Mouse (Mus musculus) ovary, postnatal 10 days (tissue): ENCODE data around the gene Arntl.

Experiments used
- DNase-seq: peaks from one replicate; pipeline ENCODE4 v3.0.0; 2022; ENCODE audit warnings: low spot score

The Arntl gene

GRCm38 (mm10) chr7:113208388-113208753 lies 1.1 kb downstream of the Arntl start:
- DNase-seq, result no peak

DNA sequence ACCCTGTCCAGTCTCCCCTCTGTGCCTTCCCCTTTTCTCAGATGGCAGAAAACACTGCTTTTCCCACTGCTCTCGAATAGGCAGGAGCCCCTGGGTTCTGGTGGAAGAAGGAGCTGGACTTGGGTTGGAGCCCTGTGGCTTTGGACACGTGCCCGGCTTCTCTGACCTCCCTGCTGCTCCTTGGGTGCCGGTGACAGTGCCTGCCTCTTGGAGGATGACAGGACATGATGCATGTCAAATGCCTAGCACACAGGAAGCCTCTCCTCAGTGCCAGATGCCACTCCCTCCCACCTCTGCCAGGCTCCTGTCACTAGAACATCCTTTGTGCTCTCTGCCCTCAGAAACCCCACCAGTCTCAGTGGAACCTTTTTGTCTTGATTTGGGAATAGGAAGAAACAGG lies 3.2 kb downstream of the Arntl start:
- no peak for DNase-seq

DNA sequence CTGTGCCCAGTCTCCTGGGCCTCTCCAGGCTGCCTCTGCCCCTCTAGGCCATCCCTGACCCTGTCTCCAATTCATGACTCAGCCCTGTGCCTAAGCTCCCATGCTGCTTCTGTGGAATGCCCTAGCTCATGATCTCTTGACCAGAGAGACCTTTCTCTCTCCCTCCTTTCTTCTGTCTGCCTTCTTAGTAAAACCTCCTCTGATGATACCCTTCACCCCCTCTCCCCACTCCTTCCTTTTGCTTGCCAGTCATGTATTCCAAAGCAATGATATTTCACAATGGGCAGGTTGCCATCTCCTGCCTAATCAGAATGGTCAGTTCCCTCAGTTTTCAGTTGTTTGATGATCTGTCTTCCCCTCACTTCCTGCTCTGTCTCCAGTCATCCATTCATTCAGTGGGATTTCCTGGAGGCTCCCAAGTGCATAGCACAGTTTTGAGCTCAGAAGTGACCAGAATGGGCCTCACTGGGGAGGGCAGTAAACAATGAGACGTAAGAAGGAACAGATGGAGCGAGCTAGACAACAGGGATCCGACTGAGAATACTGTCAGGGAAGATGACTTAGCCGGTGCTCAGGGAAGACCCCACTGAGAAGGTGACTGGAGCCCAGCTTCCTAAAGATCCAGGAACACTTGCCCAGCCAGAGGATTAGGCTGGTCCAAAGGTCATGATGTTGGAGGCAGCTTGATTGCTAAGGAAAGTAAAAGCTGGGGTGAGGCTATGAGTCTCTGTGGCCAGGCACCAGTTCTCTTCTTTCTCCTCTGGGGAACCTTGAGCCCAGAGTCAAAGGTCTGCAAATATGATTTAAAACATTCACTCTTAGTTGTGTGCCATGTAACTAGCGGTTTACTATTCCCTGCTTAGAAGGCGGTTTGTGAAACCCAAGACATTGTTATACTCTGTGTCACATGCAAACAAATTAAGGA lies 7.2 kb downstream of the Arntl start:
- no peak for DNase-seq

DNA sequence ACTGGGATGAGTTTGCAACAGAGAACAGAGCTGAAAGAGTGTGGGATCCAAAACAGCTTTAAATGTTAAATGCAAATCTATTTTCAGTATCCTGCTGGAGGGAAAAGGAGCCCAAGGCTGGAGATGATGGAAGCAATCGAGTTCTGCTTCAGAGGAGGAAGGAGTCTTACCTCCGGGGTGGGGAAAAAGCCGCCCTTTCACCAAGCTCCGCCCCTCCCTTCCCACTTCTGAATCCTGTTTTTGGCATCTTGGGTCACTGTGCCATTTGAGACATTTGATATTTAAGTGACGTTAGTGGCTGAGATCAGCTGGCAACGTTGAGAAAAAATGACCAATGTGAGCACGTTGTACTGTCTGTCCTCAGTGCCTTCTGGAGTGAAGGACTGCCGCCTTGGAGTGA lies 8.9 kb downstream of the Arntl start:
- no peak for DNase-seq

DNA sequence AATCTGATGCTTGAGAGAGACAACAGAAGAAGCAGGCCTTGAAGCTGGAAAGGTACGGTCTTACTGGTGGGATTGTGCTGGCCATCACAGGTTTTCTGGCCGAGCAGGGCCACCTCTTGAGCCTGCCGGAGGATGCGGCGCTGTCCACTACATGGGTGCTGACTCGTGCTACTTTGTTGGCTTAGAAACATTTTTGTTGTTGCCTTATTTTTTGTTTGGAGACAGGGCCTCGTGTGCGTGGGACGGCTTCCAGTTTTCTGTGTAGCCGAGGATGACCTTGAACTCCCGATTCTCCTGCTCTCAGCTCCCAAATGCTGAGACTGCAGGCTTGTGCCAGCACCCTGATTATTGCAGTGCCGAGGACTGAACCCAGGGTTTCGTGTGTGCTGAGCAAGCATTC lies 12.2 kb downstream of the Arntl start:
- DNase-seq, result no peak

GRCm38 (mm10) chr7:113219864-113220263 lies 12.6 kb downstream of the Arntl start:
- DNase-seq, result no peak

GRCm38 (mm10) chr7:113220691-113221238 lies 13.5 kb downstream of the Arntl start:
- no peak for DNase-seq

- DNase-seq, result no peak
Observed at GRCm38 (mm10) chr7:113222821-113223220, 15.6 kb downstream of the Arntl start.

DNA sequence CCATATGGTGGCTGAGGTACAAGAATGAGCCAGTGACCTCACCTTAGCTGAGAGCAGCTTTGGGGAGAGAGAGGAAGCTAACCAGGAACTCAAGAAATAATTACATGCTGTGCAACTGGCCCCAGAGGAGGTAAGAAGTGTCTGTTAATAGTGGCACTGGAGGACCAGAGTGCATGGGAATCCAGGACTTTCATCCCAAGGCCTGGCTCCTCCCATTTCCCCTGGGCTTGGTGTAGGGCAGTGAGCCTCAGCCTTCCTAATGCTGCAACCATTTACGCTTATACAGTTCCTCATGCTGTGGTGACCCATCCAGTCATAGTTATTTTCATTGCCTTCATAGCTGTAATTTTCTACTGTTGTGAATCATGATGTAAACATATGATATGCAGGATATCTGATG lies 17.4 kb downstream of the Arntl start:
- no peak for DNase-seq

- DNase-seq, result no peak
Observed at GRCm38 (mm10) chr7:113228498-113228897, 21.2 kb downstream of the Arntl start.

- DNase-seq, result no peak
Observed at GRCm38 (mm10) chr7:113236135-113236534, 28.9 kb downstream of the Arntl start.

DNA sequence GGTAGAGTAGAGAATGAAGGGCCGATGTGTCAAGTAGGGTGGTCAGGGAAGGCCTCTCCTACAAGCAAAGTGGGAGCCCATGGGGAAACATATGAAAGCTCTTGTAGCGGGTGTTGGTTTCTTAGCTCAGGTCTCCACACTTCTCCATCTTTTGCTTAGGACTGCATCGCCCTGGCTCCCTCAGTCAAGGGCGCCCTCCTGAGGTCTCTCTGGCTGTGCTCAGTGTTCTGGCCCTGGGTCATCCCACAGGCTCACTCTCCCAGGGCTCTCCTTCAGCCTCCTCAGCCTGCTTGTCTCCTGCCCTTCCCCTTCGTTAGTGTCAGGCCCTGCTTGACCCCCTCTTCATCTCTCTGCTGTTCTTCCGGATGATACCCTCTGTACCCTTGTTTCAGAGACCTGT lies 31.1 kb downstream of the Arntl start:
- DNase-seq, result no peak

- no peak for DNase-seq
Observed at GRCm38 (mm10) chr7:113239448-113240130, 32.3 kb downstream of the Arntl start.

GRCm38 (mm10) chr7:113240438-113240837 lies 33.2 kb downstream of the Arntl start:
- no peak for DNase-seq

DNA sequence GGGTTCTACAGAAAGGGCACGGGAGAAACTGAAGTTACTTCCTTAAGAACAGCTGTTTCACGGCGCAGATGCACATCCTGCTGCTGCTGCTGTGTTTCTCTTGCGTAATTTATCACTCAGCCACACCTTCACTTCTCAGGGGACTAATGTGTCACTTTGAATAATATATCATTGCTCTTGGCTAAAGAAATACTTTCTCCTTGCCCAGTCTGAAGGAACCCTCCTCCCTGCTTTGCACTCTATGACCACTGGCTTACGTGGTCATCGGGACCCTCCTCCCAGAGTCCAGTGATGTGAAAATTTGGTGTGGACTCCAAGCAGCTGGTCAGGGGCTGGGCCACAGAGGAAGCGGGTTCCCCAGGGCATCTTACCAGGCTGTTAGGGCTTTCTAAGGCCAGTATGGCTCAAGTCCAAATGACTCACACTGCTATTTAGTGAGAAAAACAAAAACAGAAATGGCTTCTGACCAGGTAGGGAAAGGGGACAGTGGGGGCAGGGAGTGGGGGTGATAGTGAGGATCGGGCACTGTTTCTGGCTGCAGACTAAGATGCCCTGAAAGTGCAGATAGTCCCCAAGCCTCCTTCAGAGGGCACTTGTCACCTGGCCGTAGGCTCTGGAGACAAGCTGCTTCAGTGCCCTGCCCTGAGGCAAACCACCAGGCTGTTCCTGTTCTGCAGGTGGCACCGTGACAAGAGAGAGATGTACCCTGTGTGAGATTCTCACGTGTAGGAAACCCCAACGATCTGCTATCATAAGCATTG lies 34.8 kb downstream of the Arntl start:
- no peak for DNase-seq

GRCm38 (mm10) chr7:113242688-113243087 lies 35.4 kb downstream of the Arntl start:
- DNase-seq, result no peak

DNA sequence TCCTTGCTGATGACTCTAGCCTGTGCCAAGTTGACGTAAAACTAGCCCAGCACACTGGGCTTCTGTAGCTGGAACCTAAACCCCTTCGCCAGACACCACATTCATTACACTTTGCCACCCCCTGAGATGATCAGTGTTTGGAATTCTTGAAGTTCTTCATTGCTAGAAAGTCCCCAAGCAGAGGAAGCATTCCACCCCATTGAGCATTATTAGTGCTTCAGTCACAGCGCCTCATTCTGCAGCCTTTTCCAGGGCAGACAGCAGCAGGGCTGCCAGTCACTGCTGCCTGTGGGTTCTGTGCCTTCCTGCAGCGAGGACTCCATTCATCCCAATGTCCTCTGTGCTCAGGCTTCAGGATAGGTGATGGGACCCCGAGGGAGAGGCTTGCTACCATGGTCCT lies 37.9 kb downstream of the Arntl start:
- no peak for DNase-seq

- DNase-seq, result no peak
Observed at GRCm38 (mm10) chr7:113246512-113246911, 39.2 kb downstream of the Arntl start.

- no peak for DNase-seq
Observed at GRCm38 (mm10) chr7:113247167-113247566, 39.9 kb downstream of the Arntl start.

GRCm38 (mm10) chr7:113249134-113249825 lies 42.0 kb downstream of the Arntl start:
- DNase-seq, result no peak

DNA sequence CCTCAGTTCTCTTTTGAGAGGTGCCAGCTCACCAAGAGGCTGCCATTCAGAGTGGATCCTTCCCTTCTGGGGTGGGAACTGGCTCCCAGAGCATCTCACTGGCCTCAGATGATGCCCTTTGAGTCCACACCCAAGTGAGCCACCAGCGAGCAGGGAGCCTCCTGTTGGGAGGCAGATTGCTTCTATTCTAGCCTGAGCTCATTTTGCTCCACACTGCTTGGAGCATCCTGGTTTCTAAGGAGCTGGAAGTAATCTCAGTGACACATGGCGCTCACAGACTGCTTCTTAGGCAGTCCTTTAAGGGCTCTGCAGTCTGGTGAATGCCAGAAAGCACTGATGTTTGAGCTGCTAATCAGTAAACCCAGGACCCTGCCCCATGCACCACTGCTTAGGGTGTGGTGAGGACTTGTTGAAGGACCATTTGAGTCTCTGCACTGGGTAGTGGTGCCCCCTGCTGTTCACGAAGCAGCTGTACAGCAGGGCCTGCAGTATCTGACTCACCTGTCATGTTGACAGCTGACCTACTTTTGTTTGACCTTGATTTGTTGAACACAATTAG lies 43.2 kb downstream of the Arntl start:
- DNase-seq, result no peak
